ENCODE assay signal across 23 mouse cellular contexts in genomic region chr4:84095237-84095636, GRCm38 (mm10).
A peak's percentile ranks its signal among the peaks of the same experiment; 100 is the strongest.
DNase-seq lines count a peak whose midpoint lies in the region; ATAC-seq and TF ChIP-seq lines count a peak whose summit lies in the region.
"Had no signal": no experiment of that assay in that cellular context is flagged by ENCODE, and none has a peak within 500 bp of the region (broad histone marks: within the 10 kb centered on the region; RNA-seq: fewer than 3 reads in every experiment).

No protein-coding gene starts in this region.

- H3K9ac ChIP-seq in kidney, embryonic 14.5 days (ENCODE audit: low read depth, low read length), result no peak overlapping the region
- H3K9ac ChIP-seq in lung, embryonic 14.5 days, result no peak overlapping the region
- no peak overlapping the region for H3K9ac ChIP-seq in stomach, embryonic 15.5 days
- H3K9ac ChIP-seq in hindbrain, embryonic 16.5 days (ENCODE audit: low read depth, low read length), result no peak overlapping the region
- H3K9ac ChIP-seq: embryonic facial prominence, embryonic 12.5 days; forebrain, embryonic 12.5 days had no signal

- 37% methylated on average over 3 of the region's 3 CpGs for WGBS in kidney, embryonic 14.5 days
- WGBS in lung, embryonic 14.5 days, result 44% methylated on average over 3 of the region's 3 CpGs
- WGBS in stomach, embryonic 15.5 days, result 50% methylated on average over 3 of the region's 3 CpGs
- 84% methylated on average over 3 of the region's 3 CpGs for WGBS in hindbrain, embryonic 16.5 days
- 93% methylated on average over 3 of the region's 3 CpGs for WGBS in midbrain, embryonic 10.5 days

- H3K9me3 ChIP-seq in kidney, embryonic 14.5 days (ENCODE audit: control insufficient read depth, low read length), result no peaks in the 10 kb centered on the region
- H3K9me3 ChIP-seq in lung, embryonic 14.5 days (ENCODE audit: low read depth, low read length), result no peaks in the 10 kb centered on the region
- H3K9me3 ChIP-seq in stomach, embryonic 15.5 days, result no peaks in the 10 kb centered on the region
- H3K9me3 ChIP-seq in hindbrain, embryonic 16.5 days (ENCODE audit: control insufficient read depth, low read length), result no peaks in the 10 kb centered on the region
- H3K9me3 ChIP-seq in midbrain, embryonic 10.5 days (replicated peaks), result no peaks in the 10 kb centered on the region
- H3K9me3 ChIP-seq: embryonic facial prominence, embryonic 12.5 days; forebrain, embryonic 12.5 days; heart, embryonic 10.5 days had no signal

- TF ChIP-seq CTCF in lung, embryonic 14.5 days (IDR thresholded peaks at IDR 0.05; ENCODE audit: low read depth), result no peak

- no peaks in the 10 kb centered on the region for H3K36me3 ChIP-seq in kidney, embryonic 14.5 days (ENCODE audit: control insufficient read depth, insufficient read depth, low read length)
- H3K36me3 ChIP-seq in lung, embryonic 14.5 days (ENCODE audit: insufficient read depth), result no peaks in the 10 kb centered on the region
- no peaks in the 10 kb centered on the region for H3K36me3 ChIP-seq in stomach, embryonic 15.5 days
- no peaks in the 10 kb centered on the region for H3K36me3 ChIP-seq in hindbrain, embryonic 16.5 days (ENCODE audit: control insufficient read depth, insufficient read depth, low read length)
- H3K36me3 ChIP-seq in midbrain, embryonic 10.5 days, result no peaks in the 10 kb centered on the region
- H3K36me3 ChIP-seq: embryonic facial prominence, embryonic 12.5 days; forebrain, embryonic 12.5 days; heart, embryonic 10.5 days had no signal

- no peak overlapping the region for H3K4me2 ChIP-seq in kidney, embryonic 14.5 days (replicated peaks; ENCODE audit: low read depth, low read length)
- no peak overlapping the region for H3K4me2 ChIP-seq in lung, embryonic 14.5 days
- H3K4me2 ChIP-seq in stomach, embryonic 15.5 days, result no peak overlapping the region
- no peak overlapping the region for H3K4me2 ChIP-seq in hindbrain, embryonic 16.5 days (ENCODE audit: low read length)
- H3K4me2 ChIP-seq: embryonic facial prominence, embryonic 12.5 days; forebrain, embryonic 12.5 days had no signal

- H3K27me3 ChIP-seq in kidney, embryonic 14.5 days (ENCODE audit: control insufficient read depth, insufficient read depth, low read length), result no peaks in the 10 kb centered on the region
- H3K27me3 ChIP-seq in lung, embryonic 14.5 days (ENCODE audit: insufficient read depth, low read length), result no peaks in the 10 kb centered on the region
- no peaks in the 10 kb centered on the region for H3K27me3 ChIP-seq in stomach, embryonic 15.5 days (replicated peaks)
- no peaks in the 10 kb centered on the region for H3K27me3 ChIP-seq in hindbrain, embryonic 16.5 days (replicated peaks; ENCODE audit: control insufficient read depth, insufficient read depth, low read length)
- 0 out of 2 replicates have a peak, but pooled peaks cover 3% of the 10 kb centered on the region for H3K27me3 ChIP-seq in midbrain, embryonic 10.5 days (ENCODE audit: low read depth, poor library complexity, severe bottlenecking)
- H3K27me3 ChIP-seq: CH12.LX; embryonic facial prominence, embryonic 12.5 days; forebrain, embryonic 12.5 days; Patski had no signal

- no peak; the same call in 1 of the 2 replicates for ATAC-seq in kidney, embryonic 14.5 days (ENCODE audit: low FRiP score, low TSS enrichment)
- peak; percentile 60; the same call in 1 of the 2 replicates for ATAC-seq in lung, embryonic 14.5 days (ENCODE audit: insufficient read depth)
- ATAC-seq in stomach, embryonic 15.5 days (ENCODE audit: insufficient read depth, low FRiP score, low read depth), result no peak
- ATAC-seq in hindbrain, embryonic 16.5 days, result no peak
- ATAC-seq: activated CD4-positive, CD25-positive, alpha-beta regulatory T cell, adult 4 months; forebrain, embryonic 16.5 days; Patski had no signal

- peak overlapping the region; percentile 76; the same call in 1 of the 2 replicates for H3K27ac ChIP-seq in kidney, embryonic 14.5 days (ENCODE audit: low read depth, low read length)
- H3K27ac ChIP-seq in lung, embryonic 14.5 days (ENCODE audit: low read depth), result peak overlapping the region; percentile 40; the same call in 1 of the 2 replicates
- H3K27ac ChIP-seq in stomach, embryonic 15.5 days, result 0 out of 2 replicates have a peak overlapping the region, but pooled peaks have one; percentile 1
- H3K27ac ChIP-seq in hindbrain, embryonic 16.5 days (ENCODE audit: low read depth, low read length), result no peak overlapping the region
- H3K27ac ChIP-seq in midbrain, embryonic 10.5 days (replicated peaks), result no peak overlapping the region
- H3K27ac ChIP-seq: forebrain, embryonic 12.5 days; heart, embryonic 10.5 days had no signal

- no peak overlapping the region for H3K4me3 ChIP-seq in kidney, embryonic 14.5 days (ENCODE audit: low read length)
- no peak overlapping the region for H3K4me3 ChIP-seq in lung, embryonic 14.5 days (ENCODE audit: low read depth, low read length)
- no peak overlapping the region for H3K4me3 ChIP-seq in stomach, embryonic 15.5 days (replicated peaks)
- no peak overlapping the region for H3K4me3 ChIP-seq in hindbrain, embryonic 16.5 days (ENCODE audit: low read length)
- H3K4me3 ChIP-seq in midbrain, embryonic 10.5 days, result no peak overlapping the region
- H3K4me3 ChIP-seq: embryonic facial prominence, embryonic 12.5 days; forebrain, embryonic 12.5 days; heart, embryonic 10.5 days had no signal

- no peak for DNase-seq in kidney, postnatal 10 days
- peak; percentile 66 for DNase-seq in lung, embryonic 14.5 days
- DNase-seq in lung, adult 18-20 months, result no peak
- DNase-seq in 3T3-L1 (ENCODE audit: low read depth, low spot score), result peak; percentile 1
- DNase-seq in midbrain, embryonic 10.5 days (ENCODE audit: low spot score), result no peak
- DNase-seq: adrenal gland, postnatal 14 days; cerebellum, adult 11-12 months; cerebellum, adult 9-10 months; cerebellum, postnatal 25 days; gastrocnemius, postnatal 10 days; heart, adult 18-20 months; heart, postnatal 10 days; heart, postnatal 4 days had no signal

- peaks cover 4% of the 10 kb centered on the region for H3K4me1 ChIP-seq in kidney, embryonic 14.5 days (ENCODE audit: control insufficient read depth, insufficient read depth, low read length)
- H3K4me1 ChIP-seq in lung, embryonic 14.5 days (ENCODE audit: insufficient read depth), result no peaks in the 10 kb centered on the region; the same call in 1 of the 2 replicates
- no peaks in the 10 kb centered on the region for H3K4me1 ChIP-seq in stomach, embryonic 15.5 days
- H3K4me1 ChIP-seq in hindbrain, embryonic 16.5 days (ENCODE audit: control insufficient read depth, insufficient read depth, low read depth, low read length), result no peaks in the 10 kb centered on the region; the same call in 1 of the 2 replicates
- 0 out of 2 replicates have a peak, but pooled peaks cover 4% of the 10 kb centered on the region for H3K4me1 ChIP-seq in midbrain, embryonic 10.5 days
- H3K4me1 ChIP-seq: forebrain, embryonic 12.5 days had no signal

Comparison
In these comparisons a context has a peak if more than half of its experiments do, and no peak if none do; other contexts are left out.
1. DNase-seq: peak in lung, embryonic 14.5 days (single experiment) and 3T3-L1 (single experiment); none in kidney, postnatal 10 days (single experiment), lung, adult 18-20 months (0 of 2) and midbrain, embryonic 10.5 days (single experiment).
2. H3K27ac ChIP-seq: peak in kidney, embryonic 14.5 days (single experiment), lung, embryonic 14.5 days (single experiment) and stomach, embryonic 15.5 days (single experiment); none in hindbrain, embryonic 16.5 days (single experiment) and midbrain, embryonic 10.5 days (single experiment).